Mouse (Mus musculus) cerebellum, postnatal 25 days (tissue): ENCODE data around the gene Dgkd.

Source experiments
- DNase-seq, 2 experiments: peaks; one replicate each; pipeline ENCODE4 v3.0.0; 2021; ENCODE audit warnings: mixed read lengths in 2 of 2

The Dgkd gene

GRCm38 (mm10) chr1:87947681-87948091, 94.6 kb downstream of the Dgkd start:
- peak; percentile 41 to 44 for DNase-seq

- no peak for DNase-seq
These were observed 98.6 kb downstream of the Dgkd start for GRCm38 (mm10) chr1:87951641-87952040.

- no peak for DNase-seq
These were observed 100.0 kb downstream of the Dgkd start for GRCm38 (mm10) chr1:87953073-87953472.

DNA sequence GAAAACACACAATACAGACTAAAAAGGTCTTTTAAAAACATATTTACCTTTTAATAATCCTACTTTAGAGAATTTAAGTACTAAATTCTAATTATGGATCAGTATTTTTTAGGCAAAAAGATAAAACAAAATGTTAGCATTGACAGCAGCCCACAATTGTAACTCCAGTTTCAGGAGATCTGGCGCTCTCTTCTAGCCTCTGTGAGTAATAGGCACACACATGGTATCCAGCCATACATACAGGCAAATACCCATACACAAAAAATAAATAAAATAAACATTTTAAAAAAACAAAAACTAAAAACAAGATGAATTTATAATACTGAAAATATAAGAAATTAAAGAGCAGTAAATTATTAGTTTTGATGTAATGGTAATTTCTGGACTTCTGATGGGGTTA, 105.8 kb downstream of the Dgkd start:
- DNase-seq: no peak

- no peak for DNase-seq
These were observed 106.4 kb downstream of the Dgkd start for GRCm38 (mm10) chr1:87959532-87959931.

GRCm38 (mm10) chr1:87959998-87960431, 106.9 kb downstream of the Dgkd start:
- DNase-seq: no peak

DNA sequence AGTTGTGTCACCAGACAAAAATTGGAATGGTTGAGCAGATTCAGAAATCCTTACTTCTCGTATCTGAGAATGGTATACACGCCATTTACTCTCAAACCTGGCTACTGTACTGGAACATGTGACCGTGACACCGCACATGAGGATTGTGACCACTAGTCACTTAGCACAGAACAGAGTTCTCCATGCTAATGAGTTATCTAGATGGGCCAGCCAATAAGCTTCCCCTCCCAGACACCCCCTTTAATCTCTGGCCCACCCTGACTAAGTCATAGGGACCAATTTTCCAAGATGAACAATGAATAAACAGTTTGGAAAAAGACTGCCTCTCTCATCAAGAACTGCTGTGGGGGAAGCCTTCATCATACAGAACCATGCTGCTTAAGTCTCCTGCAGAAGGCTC, 107.7 kb downstream of the Dgkd start:
- no peak for DNase-seq

- no peak for DNase-seq
These were observed 108.5 kb downstream of the Dgkd start for GRCm38 (mm10) chr1:87961459-87962167.

DNA sequence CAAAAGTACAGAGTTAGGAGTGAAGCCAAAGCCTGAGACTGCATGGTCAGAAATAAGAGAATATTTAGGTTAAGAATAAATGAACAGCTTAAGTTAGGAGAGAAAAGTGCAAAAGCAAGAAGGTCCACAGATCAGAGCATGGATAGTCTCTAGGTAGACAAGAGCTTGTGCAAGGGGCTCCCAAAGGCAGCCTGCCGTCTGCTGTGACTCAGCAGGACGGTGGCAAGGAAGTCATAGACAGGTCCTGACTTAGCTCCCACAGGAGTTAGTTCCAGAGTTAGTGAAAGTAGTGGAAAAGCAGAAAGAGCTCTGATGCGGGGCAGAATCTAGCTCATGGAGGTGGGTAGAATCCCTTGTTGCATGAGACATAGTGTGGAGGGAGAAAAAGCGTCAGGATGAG, 117.3 kb downstream of the Dgkd start:
- DNase-seq: no peak

GRCm38 (mm10) chr1:87982291-87982690, 129.2 kb downstream of the Dgkd start:
- DNase-seq: no peak

- DNase-seq: no peak
These were observed 139.6 kb downstream of the Dgkd start for GRCm38 (mm10) chr1:87992716-87993115.
